Mouse (Mus musculus): ENCODE results near the gene Mkrn1. TPM values are rescaled to one million over a fixed set of nuclear protein-coding genes. Genes with fewer than 3 reads are reported as not detected.
"Not testable (repeated sequence)": the region's sequence is repeated elsewhere in the genome, so short reads cannot be mapped to it uniquely, and the experiment has no call there.

Gene Mkrn1
- polyA plus RNA-seq, 1 experiment from 2014 or later, result 56.4 TPM

- H3K9ac ChIP-seq, result no peak overlapping the region
- H3K27ac ChIP-seq, result no peak overlapping the region
- no peaks in the 10 kb centered on the region for H3K36me3 ChIP-seq
- WGBS, result 9% methylated on average over 19 of the region's 19 CpGs
- no peaks in the 10 kb centered on the region for H3K27me3 ChIP-seq
- H3K4me2 ChIP-seq (replicated peaks), result 0 out of 2 replicates have a peak overlapping the region, but pooled peaks have one; percentile 13
- H3K4me3 ChIP-seq, result no peak overlapping the region
- no peak for ATAC-seq (ENCODE audit: insufficient number of reproducible peaks, insufficient read depth, low FRiP score, low TSS enrichment)
- no peaks in the 10 kb centered on the region for H3K4me1 ChIP-seq
- H3K9me3 ChIP-seq, result no peaks in the 10 kb centered on the region
Observed at GRCm38 (mm10) chr6:39445801-39446572, 25.7 kb upstream of the Mkrn1 start.

- no peak overlapping the region for H3K9ac ChIP-seq
- no peaks in the 10 kb centered on the region for H3K9me3 ChIP-seq
- H3K4me1 ChIP-seq, result no peaks in the 10 kb centered on the region
- no peak for ATAC-seq (ENCODE audit: insufficient number of reproducible peaks, insufficient read depth, low FRiP score, low TSS enrichment)
- no peaks in the 10 kb centered on the region for H3K36me3 ChIP-seq
- no peak overlapping the region for H3K27ac ChIP-seq
- H3K27me3 ChIP-seq, result no peaks in the 10 kb centered on the region
- H3K4me2 ChIP-seq (replicated peaks), result no peak overlapping the region
- no peak overlapping the region for H3K4me3 ChIP-seq
Observed at GRCm38 (mm10) chr6:39442786-39443287, 22.6 kb upstream of the Mkrn1 start.

GRCm38 (mm10) chr6:39440207-39440606 lies 19.9 kb upstream of the Mkrn1 start:
- Histone ChIP-seq H3K4me3 (no peak overlapping the region), H3K36me3 (no peaks in the 10 kb centered on the region), H3K9me3 (no peaks in the 10 kb centered on the region), H3K27me3 (no peaks in the 10 kb centered on the region), H3K4me1 (no peaks in the 10 kb centered on the region), H3K4me2 (replicated peaks) (no peak overlapping the region), H3K27ac (no peak overlapping the region), H3K9ac (no peak overlapping the region)
- ATAC-seq (ENCODE audit: insufficient number of reproducible peaks, insufficient read depth, low FRiP score, low TSS enrichment), result no peak

DNA sequence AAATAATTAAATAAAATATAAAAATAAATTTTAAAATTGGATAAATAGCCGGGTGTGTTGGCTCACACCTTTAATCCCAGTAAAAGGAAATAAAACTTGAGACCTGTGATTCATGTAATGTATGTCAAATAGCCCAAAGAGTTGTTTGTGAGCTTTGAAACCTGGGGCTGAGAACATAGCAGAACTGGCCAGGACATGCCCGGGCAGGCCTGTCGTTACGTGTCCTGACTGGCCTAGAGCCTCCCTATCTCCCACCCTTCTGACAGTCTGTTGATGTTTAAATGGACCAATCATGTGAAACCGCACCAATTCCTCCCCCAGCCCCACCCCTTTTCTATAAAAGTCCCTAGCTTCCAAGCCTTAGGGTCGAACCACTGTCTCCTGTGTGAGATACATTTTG lies 17.3 kb upstream of the Mkrn1 start:
- WGBS, result 87% methylated on average over 6 of the region's 6 CpGs
- H3K36me3 ChIP-seq; ATAC-seq (ENCODE audit: insufficient number of reproducible peaks, insufficient read depth, low FRiP score, low TSS enrichment): not testable (repeated sequence)

DNA sequence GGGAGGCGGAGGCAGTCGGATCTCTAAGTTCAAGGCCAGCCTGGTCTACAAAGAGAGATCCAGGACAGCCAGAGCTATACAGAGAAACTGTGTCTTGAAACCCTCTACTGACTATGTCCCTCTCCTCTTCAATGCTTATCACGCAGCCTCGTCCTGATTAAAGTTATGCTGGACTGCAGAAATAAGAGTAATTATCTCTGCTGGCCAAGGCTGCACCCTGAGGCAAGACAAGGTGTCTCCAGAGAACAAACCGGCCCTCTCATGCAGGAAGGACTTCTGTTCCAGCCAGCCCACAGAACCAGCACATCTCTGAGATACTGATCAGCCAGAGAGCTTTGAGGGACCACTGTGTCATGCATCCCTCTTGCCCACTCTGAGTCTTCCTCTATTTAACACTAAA lies 15.6 kb upstream of the Mkrn1 start:
- no peak overlapping the region for H3K4me2 ChIP-seq (replicated peaks)
- no peak overlapping the region for H3K4me3 ChIP-seq
- no peak for ATAC-seq (ENCODE audit: insufficient number of reproducible peaks, insufficient read depth, low FRiP score, low TSS enrichment)
- no peaks in the 10 kb centered on the region for H3K9me3 ChIP-seq
- WGBS, result 81% methylated on average over 5 of the region's 5 CpGs
- H3K4me1 ChIP-seq, result no peaks in the 10 kb centered on the region
- no peak overlapping the region for H3K9ac ChIP-seq
- no peak overlapping the region for H3K27ac ChIP-seq
- H3K36me3 ChIP-seq, result no peaks in the 10 kb centered on the region
- H3K27me3 ChIP-seq, result no peaks in the 10 kb centered on the region

More for the DNA sequence above, 17.3 kb upstream of the Mkrn1 start:
- not testable (repeated sequence) for H3K4me1 ChIP-seq; H3K4me2 ChIP-seq (replicated peaks); H3K27ac ChIP-seq; H3K9me3 ChIP-seq; H3K27me3 ChIP-seq; H3K9ac ChIP-seq; H3K4me3 ChIP-seq

DNA sequence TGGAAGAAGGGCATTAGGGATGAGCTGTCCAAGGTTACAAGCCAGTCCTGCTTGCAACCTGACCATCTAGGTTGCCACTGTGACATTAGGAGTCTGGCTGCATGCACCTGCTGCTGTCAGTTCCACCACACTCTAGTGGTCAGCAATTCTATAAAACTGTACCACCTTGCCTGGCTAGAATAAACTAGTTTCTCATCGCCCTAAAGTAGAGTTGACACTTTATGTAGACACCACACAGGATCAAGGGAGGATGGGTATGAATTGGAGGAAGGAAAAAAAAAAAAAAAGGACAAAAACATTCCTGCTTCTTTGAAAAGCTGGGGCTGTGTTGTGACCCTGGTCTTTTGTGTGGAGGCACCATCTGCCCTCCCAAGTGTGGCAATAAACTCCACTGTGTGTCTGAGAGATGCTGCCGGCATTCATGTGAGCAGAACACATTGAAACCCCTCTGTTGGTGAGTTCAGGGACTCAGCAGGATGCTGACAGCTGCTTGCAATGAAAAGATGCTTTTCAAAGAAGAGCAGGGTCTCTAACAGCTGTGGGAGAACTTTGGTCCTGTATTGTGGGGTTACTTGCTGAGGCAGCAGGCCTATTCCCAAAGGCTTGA lies 14.7 kb upstream of the Mkrn1 start:
- WGBS, result 68% methylated on average over 2 of the region's 2 CpGs
- H3K36me3 ChIP-seq, result no peaks in the 10 kb centered on the region
- no peaks in the 10 kb centered on the region for H3K4me1 ChIP-seq
- no peak overlapping the region for H3K4me2 ChIP-seq (replicated peaks)
- no peak overlapping the region for H3K4me3 ChIP-seq
- no peaks in the 10 kb centered on the region for H3K9me3 ChIP-seq
- no peak overlapping the region for H3K9ac ChIP-seq
- ATAC-seq (ENCODE audit: insufficient number of reproducible peaks, insufficient read depth, low FRiP score, low TSS enrichment), result no peak
- H3K27me3 ChIP-seq, result no peaks in the 10 kb centered on the region
- no peak overlapping the region for H3K27ac ChIP-seq

- ATAC-seq (ENCODE audit: insufficient number of reproducible peaks, insufficient read depth, low FRiP score, low TSS enrichment), result no peak
- no peaks in the 10 kb centered on the region for H3K36me3 ChIP-seq
- H3K9ac ChIP-seq, result no peak overlapping the region
- WGBS, result 84% methylated on average over 2 of the region's 2 CpGs
- no peaks in the 10 kb centered on the region for H3K4me1 ChIP-seq
- H3K4me3 ChIP-seq, result no peak overlapping the region
- H3K27ac ChIP-seq, result no peak overlapping the region
- no peak overlapping the region for H3K4me2 ChIP-seq (replicated peaks)
- no peaks in the 10 kb centered on the region for H3K27me3 ChIP-seq
- H3K9me3 ChIP-seq, result no peaks in the 10 kb centered on the region
Observed at GRCm38 (mm10) chr6:39434111-39434885, 14.0 kb upstream of the Mkrn1 start.

DNA sequence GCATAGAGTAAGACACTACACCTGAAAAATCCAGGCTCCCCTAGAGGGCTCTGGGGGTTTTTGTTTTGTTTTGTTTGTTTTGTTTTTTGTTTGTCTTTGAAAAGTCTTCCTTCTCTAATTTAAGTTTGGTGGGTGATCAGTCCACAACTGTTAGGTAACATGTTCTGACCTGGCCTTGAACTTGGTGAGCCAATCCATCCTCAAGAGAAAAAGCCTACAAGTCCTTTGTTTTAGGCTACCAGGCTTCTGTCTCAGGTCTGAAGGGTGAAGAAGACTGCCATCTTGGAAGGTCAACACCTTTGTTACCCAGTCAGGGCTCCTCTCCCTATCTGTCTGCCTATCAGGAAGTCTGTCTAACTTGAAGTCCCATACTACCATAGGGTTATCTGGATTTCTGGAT lies 13.4 kb upstream of the Mkrn1 start:
- Histone ChIP-seq H3K4me2 (replicated peaks) (no peak overlapping the region), H3K27ac (no peak overlapping the region), H3K9ac (no peak overlapping the region), H3K4me1 (no peaks in the 10 kb centered on the region), H3K36me3 (no peaks in the 10 kb centered on the region), H3K4me3 (no peak overlapping the region), H3K27me3 (no peaks in the 10 kb centered on the region), H3K9me3 (no peaks in the 10 kb centered on the region)
- no peak for ATAC-seq (ENCODE audit: insufficient number of reproducible peaks, insufficient read depth, low FRiP score, low TSS enrichment)

GRCm38 (mm10) chr6:39433174-39433573 lies 12.9 kb upstream of the Mkrn1 start:
- Histone ChIP-seq H3K4me2 (replicated peaks) (no peak overlapping the region), H3K27me3 (no peaks in the 10 kb centered on the region), H3K9ac (no peak overlapping the region), H3K4me3 (no peak overlapping the region), H3K4me1 (no peaks in the 10 kb centered on the region), H3K36me3 (no peaks in the 10 kb centered on the region), H3K9me3 (no peaks in the 10 kb centered on the region), H3K27ac (no peak overlapping the region)
- WGBS, result 89% methylated on average over 4 of the region's 4 CpGs
- ATAC-seq (ENCODE audit: insufficient number of reproducible peaks, insufficient read depth, low FRiP score, low TSS enrichment), result no peak

DNA sequence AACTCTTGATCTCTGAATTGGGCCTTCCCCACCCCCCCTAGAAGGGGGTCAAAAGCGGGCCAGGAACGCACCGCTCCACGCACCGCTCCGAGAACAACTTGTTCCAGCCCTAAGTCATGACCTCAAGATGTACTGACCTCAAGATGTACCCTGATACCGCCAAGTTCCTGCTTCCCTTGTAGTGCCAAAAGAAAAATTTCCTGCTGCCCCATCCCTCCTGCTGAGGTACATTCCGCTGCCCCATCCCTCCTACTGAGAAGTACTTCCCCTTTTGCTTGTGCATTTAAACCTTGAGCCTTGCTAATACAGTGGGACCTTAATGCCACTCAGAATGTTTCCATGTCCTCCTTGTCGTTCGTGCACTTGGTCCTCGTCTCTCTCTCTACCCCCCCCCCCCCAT lies 10.5 kb upstream of the Mkrn1 start:
- whole genome bisulfite sequencing, result 74% methylated on average over 11 of the region's 11 CpGs
- H3K36me3 ChIP-seq, result no peaks in the 10 kb centered on the region
- H3K4me2 ChIP-seq (replicated peaks), result no peak overlapping the region
- no peaks in the 10 kb centered on the region for H3K9me3 ChIP-seq
- no peaks in the 10 kb centered on the region for H3K27me3 ChIP-seq
- no peak for ATAC-seq (ENCODE audit: insufficient number of reproducible peaks, insufficient read depth, low FRiP score, low TSS enrichment)
- no peak overlapping the region for H3K9ac ChIP-seq
- H3K4me3 ChIP-seq, result no peak overlapping the region
- no peak overlapping the region for H3K27ac ChIP-seq
- H3K4me1 ChIP-seq, result no peaks in the 10 kb centered on the region

- no peaks in the 10 kb centered on the region for H3K36me3 ChIP-seq
- H3K27me3 ChIP-seq, result no peaks in the 10 kb centered on the region
- WGBS, result 85% methylated on average over 6 of the region's 6 CpGs
- H3K9me3 ChIP-seq, result no peaks in the 10 kb centered on the region
- ATAC-seq (ENCODE audit: insufficient number of reproducible peaks, insufficient read depth, low FRiP score, low TSS enrichment), result no peak
- H3K4me3 ChIP-seq, result no peak overlapping the region
- H3K4me1 ChIP-seq, result no peaks in the 10 kb centered on the region
- no peak overlapping the region for H3K27ac ChIP-seq
- H3K4me2 ChIP-seq (replicated peaks), result no peak overlapping the region
- H3K9ac ChIP-seq, result no peak overlapping the region
Observed at GRCm38 (mm10) chr6:39429007-39429788, 8.9 kb upstream of the Mkrn1 start.
